10 mouse cellular contexts compared by ENCODE assay signal in the genomic region with DNA sequence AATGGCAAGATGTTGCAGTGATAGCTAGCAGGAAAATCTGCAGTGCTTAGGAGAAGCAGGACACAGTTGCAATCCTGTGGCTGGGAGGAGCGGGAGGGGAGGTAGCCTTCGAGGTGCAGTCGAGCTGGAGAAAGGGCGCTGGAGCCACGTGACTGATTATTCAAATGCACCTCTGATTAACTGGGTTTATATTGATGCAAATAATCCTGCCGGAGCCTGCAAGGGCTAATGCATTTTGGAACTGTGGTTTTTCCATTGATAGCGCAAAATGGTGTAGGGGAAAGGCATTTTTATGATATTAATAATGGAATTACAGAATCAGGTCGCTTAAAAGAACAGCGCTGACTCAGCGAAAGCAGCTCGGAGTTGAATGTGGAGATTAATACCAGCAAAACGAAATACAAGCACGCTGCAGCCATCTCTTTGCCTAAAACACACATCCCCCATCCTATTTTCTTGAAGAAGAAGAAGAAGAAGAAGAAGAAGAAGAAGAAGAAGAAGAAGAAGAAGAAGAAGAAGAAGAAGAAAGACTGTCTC.
DNase-seq lines count a peak whose midpoint lies in the region; ATAC-seq lines count a peak whose summit lies in the region.
"Had no signal": no experiment of that assay in that cellular context is flagged by ENCODE, and none has a peak within 500 bp of the region (broad histone marks: within the 10 kb centered on the region; RNA-seq: fewer than 3 reads in every experiment).

No protein-coding gene starts in this region.

- no peaks in the 10 kb centered on the region for H3K27me3 ChIP-seq in heart, embryonic 14.5 days (ENCODE audit: control insufficient read depth, insufficient read depth, low read length)
- H3K27me3 ChIP-seq in hindbrain, embryonic 11.5 days (ENCODE audit: control insufficient read depth, insufficient read depth, low read length), result no peaks in the 10 kb centered on the region

- H3K4me2 ChIP-seq in heart, embryonic 14.5 days (ENCODE audit: low read length), result 0 out of 2 replicates have a peak overlapping the region, but pooled peaks have one; percentile 15
- peak overlapping the region; percentile 27 for H3K4me2 ChIP-seq in hindbrain, embryonic 11.5 days (replicated peaks; ENCODE audit: low read depth, low read length)

- no peak overlapping the region for H3K9ac ChIP-seq in heart, embryonic 14.5 days (ENCODE audit: low read length)
- H3K9ac ChIP-seq in hindbrain, embryonic 11.5 days (ENCODE audit: low read depth, low read length), result no peak overlapping the region

- WGBS in heart, embryonic 14.5 days, result 38% methylated on average over 13 of the region's 13 CpGs
- 23% methylated on average over 13 of the region's 13 CpGs for WGBS in hindbrain, embryonic 11.5 days

- no peak for ATAC-seq in heart, embryonic 14.5 days (ENCODE audit: insufficient number of reproducible peaks, insufficient read depth, low FRiP score, low read depth)
- ATAC-seq in hindbrain, embryonic 11.5 days (ENCODE audit: low FRiP score), result peak; percentile 69

- H3K36me3 ChIP-seq in heart, embryonic 14.5 days (ENCODE audit: control insufficient read depth, insufficient read depth, low read length), result no peaks in the 10 kb centered on the region
- H3K36me3 ChIP-seq in hindbrain, embryonic 11.5 days (ENCODE audit: control insufficient read depth, insufficient read depth, low read length), result no peaks in the 10 kb centered on the region

- intact Hi-C loops in heart, postnatal 10 days (cut with DNase I), result no loop called here

- no peaks in the 10 kb centered on the region for H3K9me3 ChIP-seq in heart, embryonic 14.5 days (ENCODE audit: control insufficient read depth, low read length)
- no peaks in the 10 kb centered on the region for H3K9me3 ChIP-seq in hindbrain, embryonic 11.5 days (ENCODE audit: control insufficient read depth, low read length)

- DNase-seq in heart, postnatal 10 days, result no peak
- DNase-seq in embryo, embryonic 10 days (ENCODE audit: low spot score), result peak; percentile 46
- peak; percentile 47 for DNase-seq in hindbrain, embryonic 11.5 days (ENCODE audit: low spot score)
- peak; percentile 39 for DNase-seq in neural tube, embryonic 10.5 days (ENCODE audit: extremely low spot score, low spot score)
- no peak for DNase-seq in natural killer cell, adult 2 months (ENCODE audit: low spot score in 2 of 2)
- no peak for DNase-seq in layer of hippocampus, postnatal 36 days
- no peak for DNase-seq in layer of hippocampus, adult 9-10 months (ENCODE audit: low spot score)
- DNase-seq: adrenal gland, postnatal 10 days; liver had no signal

- H3K4me3 ChIP-seq in heart, embryonic 14.5 days (ENCODE audit: control insufficient read depth in 1 of 2, insufficient read depth in 1 of 2, low read depth in 1 of 2, low read length in 2 of 2), result no peak overlapping the region
- no peak overlapping the region for H3K4me3 ChIP-seq in hindbrain, embryonic 11.5 days (ENCODE audit: low read depth, low read length)

- H3K4me1 ChIP-seq in heart, embryonic 14.5 days (ENCODE audit: control insufficient read depth in 2 of 2, insufficient read depth in 2 of 2, low read length in 2 of 2), result peaks cover 21 to 32% of the 10 kb centered on the region in 2 experiments
- peaks cover 5% of the 10 kb centered on the region; the same call in 1 of the 2 replicates for H3K4me1 ChIP-seq in hindbrain, embryonic 11.5 days (replicated peaks; ENCODE audit: control insufficient read depth, insufficient read depth, low read length)

- H3K27ac ChIP-seq in heart, embryonic 14.5 days (replicated peaks in 1 of 2; ENCODE audit: control insufficient read depth in 1 of 2, insufficient read depth in 1 of 2, low read depth in 2 of 2, low read length in 2 of 2), result peak overlapping the region; percentile 75 to 84
- H3K27ac ChIP-seq in hindbrain, embryonic 11.5 days (ENCODE audit: low read depth, low read length), result peak overlapping the region; percentile 54

Comparison
In these comparisons a context has a peak if more than half of its experiments do, and no peak if none do; other contexts are left out.
1. DNase-seq: peak in embryo, embryonic 10 days (single experiment), hindbrain, embryonic 11.5 days (single experiment) and neural tube, embryonic 10.5 days (single experiment); none in heart, postnatal 10 days (0 of 2), natural killer cell, adult 2 months (0 of 2), layer of hippocampus, postnatal 36 days (0 of 2) and layer of hippocampus, adult 9-10 months (single experiment).